Mouse (Mus musculus): Measurements from ENCODE around the gene Cacnb4. TPM values are rescaled to one million over a fixed set of nuclear protein-coding genes. Genes with fewer than 3 reads are reported as not detected.

Gene Cacnb4
- total and polyA plus RNA-seq, 2 experiments from 2014 or later = 12.5 to 13.3 TPM

GRCm38 (mm10) chr2:52710804-52711203 is 34.2 kb upstream of the Cacnb4 start:
- Histone ChIP-seq H3K27ac (ENCODE audit: low read depth, low read length) (no peak overlapping the region), H3K4me1 (ENCODE audit: insufficient read depth, low read length) (no peaks in the 10 kb centered on the region), H3K36me3 (ENCODE audit: insufficient read depth, low read length) (peaks cover 22% of the 10 kb centered on the region), H3K9me3 (ENCODE audit: low read length) (no peaks in the 10 kb centered on the region), H3K4me3 (ENCODE audit: low read depth, low read length) (no peak overlapping the region), H3K4me2 (ENCODE audit: low read depth, low read length, poor library complexity, severe bottlenecking) (no peak overlapping the region), H3K27me3 (ENCODE audit: insufficient read depth, low read length) (no peaks in the 10 kb centered on the region), H3K9ac (replicated peaks; ENCODE audit: low read length, poor library complexity, severe bottlenecking) (no peak overlapping the region)
- TF ChIP-seq CTCF (IDR thresholded peaks at IDR 0.05) = peak; percentile 57
- DNase-seq (ENCODE audit: low spot score) = no peak
- 59% methylated on average over 2 of the region's 2 CpGs for WGBS
- no peak for ATAC-seq (ENCODE audit: low FRiP score)

- no peaks in the 10 kb centered on the region for H3K27me3 ChIP-seq (ENCODE audit: insufficient read depth, low read length)
- ATAC-seq (ENCODE audit: low FRiP score) (no peak), DNase-seq (ENCODE audit: low spot score) (no peak)
- no peaks in the 10 kb centered on the region for H3K9me3 ChIP-seq (ENCODE audit: low read length)
- H3K4me2 ChIP-seq (ENCODE audit: low read depth, low read length, poor library complexity, severe bottlenecking) = no peak overlapping the region
- no peaks in the 10 kb centered on the region for H3K4me1 ChIP-seq (ENCODE audit: insufficient read depth, low read length)
- H3K9ac ChIP-seq (replicated peaks; ENCODE audit: low read length, poor library complexity, severe bottlenecking) = no peak overlapping the region
- no peak for TF ChIP-seq CTCF (IDR thresholded peaks at IDR 0.05)
- WGBS = 95% methylated on average over 5 of the region's 5 CpGs
- no peak overlapping the region for H3K4me3 ChIP-seq (ENCODE audit: low read depth, low read length)
- peaks cover 24% of the 10 kb centered on the region for H3K36me3 ChIP-seq (ENCODE audit: insufficient read depth, low read length)
- H3K27ac ChIP-seq (ENCODE audit: low read depth, low read length) = no peak overlapping the region
These were observed 32.8 kb upstream of the Cacnb4 start for GRCm38 (mm10) chr2:52709417-52709816.

DNA sequence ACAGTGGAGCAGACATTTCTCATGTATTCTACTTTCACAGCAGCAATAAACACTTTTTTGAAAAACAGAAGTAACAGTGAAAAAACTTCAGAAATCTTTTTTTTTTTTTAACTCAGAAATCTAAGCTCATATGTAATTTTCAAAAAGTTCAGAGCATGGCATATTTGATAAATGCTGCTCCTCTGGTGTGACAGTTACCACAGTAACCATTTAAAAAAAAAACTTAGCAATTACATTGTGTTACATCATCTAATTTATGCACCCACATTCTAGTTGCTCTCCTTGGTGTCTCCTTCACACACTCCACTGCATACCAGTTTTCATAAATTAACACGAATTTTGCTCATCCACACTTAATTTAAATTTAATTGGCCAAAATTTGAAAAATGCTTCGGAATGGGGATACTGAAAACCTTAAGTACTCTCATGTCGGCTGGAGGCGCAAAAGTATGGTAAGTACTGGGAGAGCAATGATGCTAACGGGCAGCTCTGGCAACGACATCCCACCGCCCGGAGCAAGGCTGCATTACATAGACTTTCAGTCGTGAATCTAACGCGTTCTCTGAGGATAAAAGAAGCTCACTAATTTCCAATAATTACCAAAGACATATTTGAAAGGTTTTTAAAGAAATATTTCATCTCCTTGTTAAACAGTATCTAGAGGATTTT is 24.9 kb upstream of the Cacnb4 start:
- no peaks in the 10 kb centered on the region for H3K4me1 ChIP-seq (ENCODE audit: insufficient read depth, low read length)
- ATAC-seq (ENCODE audit: low FRiP score) (no peak), DNase-seq (ENCODE audit: low spot score) (no peak)
- no peak for TF ChIP-seq CTCF (IDR thresholded peaks at IDR 0.05)
- no peak overlapping the region for H3K4me2 ChIP-seq (ENCODE audit: low read depth, low read length, poor library complexity, severe bottlenecking)
- H3K27me3 ChIP-seq (ENCODE audit: insufficient read depth, low read length) = no peaks in the 10 kb centered on the region
- H3K27ac ChIP-seq (ENCODE audit: low read depth, low read length) = no peak overlapping the region
- H3K9ac ChIP-seq (replicated peaks; ENCODE audit: low read length, poor library complexity, severe bottlenecking) = no peak overlapping the region
- 72% methylated on average over 11 of the region's 11 CpGs for WGBS
- H3K4me3 ChIP-seq (ENCODE audit: low read depth, low read length) = no peak overlapping the region
- H3K9me3 ChIP-seq (ENCODE audit: low read length) = no peaks in the 10 kb centered on the region
- peaks cover 15% of the 10 kb centered on the region for H3K36me3 ChIP-seq (ENCODE audit: insufficient read depth, low read length)

GRCm38 (mm10) chr2:52700352-52700751 is 23.7 kb upstream of the Cacnb4 start:
- Histone ChIP-seq H3K36me3 (ENCODE audit: insufficient read depth, low read length) (peaks cover 9% of the 10 kb centered on the region; the same call in 1 of the 2 replicates), H3K9ac (replicated peaks; ENCODE audit: low read length, poor library complexity, severe bottlenecking) (no peak overlapping the region), H3K27me3 (ENCODE audit: insufficient read depth, low read length) (no peaks in the 10 kb centered on the region), H3K4me3 (ENCODE audit: low read depth, low read length) (no peak overlapping the region), H3K27ac (ENCODE audit: low read depth, low read length) (no peak overlapping the region), H3K4me1 (ENCODE audit: insufficient read depth, low read length) (no peaks in the 10 kb centered on the region), H3K9me3 (ENCODE audit: low read length) (no peaks in the 10 kb centered on the region), H3K4me2 (ENCODE audit: low read depth, low read length, poor library complexity, severe bottlenecking) (no peak overlapping the region)
- DNase-seq (ENCODE audit: low spot score) (no peak), ATAC-seq (ENCODE audit: low FRiP score) (no peak)
- 61% methylated on average over 5 of the region's 5 CpGs for WGBS
- TF ChIP-seq CTCF (IDR thresholded peaks at IDR 0.05) = no peak

- H3K36me3 ChIP-seq (ENCODE audit: insufficient read depth, low read length) = peaks cover 7% of the 10 kb centered on the region; the same call in 1 of the 2 replicates
- no peaks in the 10 kb centered on the region for H3K4me1 ChIP-seq (ENCODE audit: insufficient read depth, low read length)
- no peak overlapping the region for H3K27ac ChIP-seq (ENCODE audit: low read depth, low read length)
- H3K4me3 ChIP-seq (ENCODE audit: low read depth, low read length) = no peak overlapping the region
- no peak for ATAC-seq (ENCODE audit: low FRiP score)
- no peaks in the 10 kb centered on the region for H3K27me3 ChIP-seq (ENCODE audit: insufficient read depth, low read length)
- WGBS = 90% methylated on average over 6 of the region's 6 CpGs
- no peaks in the 10 kb centered on the region for H3K9me3 ChIP-seq (ENCODE audit: low read length)
- H3K9ac ChIP-seq (replicated peaks; ENCODE audit: low read length, poor library complexity, severe bottlenecking) = no peak overlapping the region
- no peak overlapping the region for H3K4me2 ChIP-seq (ENCODE audit: low read depth, low read length, poor library complexity, severe bottlenecking)
- no peak for DNase-seq (ENCODE audit: low spot score)
- TF ChIP-seq CTCF (IDR thresholded peaks at IDR 0.05) = no peak
These were observed 18.0 kb upstream of the Cacnb4 start for GRCm38 (mm10) chr2:52694604-52695003.

DNA sequence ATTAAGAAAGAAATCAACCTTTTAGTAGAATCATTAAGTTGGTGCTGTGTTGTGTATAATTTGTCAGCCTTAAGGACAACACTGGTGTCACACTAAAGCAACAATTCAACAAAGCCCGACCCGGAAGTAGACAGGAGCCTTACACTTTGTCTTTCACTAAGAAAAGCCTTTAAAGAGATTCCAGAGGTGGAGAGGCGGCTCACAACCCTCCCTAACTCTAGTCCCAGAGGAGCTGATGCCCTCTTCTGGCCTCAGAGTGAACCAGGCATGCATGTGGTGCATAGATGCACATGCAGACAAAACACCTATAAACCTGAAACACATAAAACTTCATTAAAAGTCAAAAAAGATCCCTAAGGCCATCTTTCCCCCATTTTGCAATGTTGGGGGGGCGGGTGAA is 15.1 kb upstream of the Cacnb4 start:
- WGBS = 78% methylated on average over 4 of the region's 4 CpGs
- H3K4me1 ChIP-seq (ENCODE audit: insufficient read depth, low read length) = no peaks in the 10 kb centered on the region
- no peaks in the 10 kb centered on the region for H3K9me3 ChIP-seq (ENCODE audit: low read length)
- TF ChIP-seq CTCF (IDR thresholded peaks at IDR 0.05) = peak; percentile 52
- H3K27me3 ChIP-seq (ENCODE audit: insufficient read depth, low read length) = no peaks in the 10 kb centered on the region
- H3K4me2 ChIP-seq (ENCODE audit: low read depth, low read length, poor library complexity, severe bottlenecking) = no peak overlapping the region
- DNase-seq (ENCODE audit: low spot score) = no peak
- H3K36me3 ChIP-seq (ENCODE audit: insufficient read depth, low read length) = peaks cover 7% of the 10 kb centered on the region; the same call in 1 of the 2 replicates
- no peak overlapping the region for H3K27ac ChIP-seq (ENCODE audit: low read depth, low read length)
- no peak overlapping the region for H3K9ac ChIP-seq (replicated peaks; ENCODE audit: low read length, poor library complexity, severe bottlenecking)
- ATAC-seq (ENCODE audit: low FRiP score) = no peak
- no peak overlapping the region for H3K4me3 ChIP-seq (ENCODE audit: low read depth, low read length)
